Mouse (Mus musculus) right cerebral cortex, postnatal 14 days (tissue): ENCODE measurements around the gene AW551984.
A peak's percentile ranks its signal among the peaks of the same experiment; 100 is the strongest.

Source experiments
- DNase-seq: peaks from one replicate; pipeline ENCODE4 v3.0.0; 2022

AW551984 gene

DNA sequence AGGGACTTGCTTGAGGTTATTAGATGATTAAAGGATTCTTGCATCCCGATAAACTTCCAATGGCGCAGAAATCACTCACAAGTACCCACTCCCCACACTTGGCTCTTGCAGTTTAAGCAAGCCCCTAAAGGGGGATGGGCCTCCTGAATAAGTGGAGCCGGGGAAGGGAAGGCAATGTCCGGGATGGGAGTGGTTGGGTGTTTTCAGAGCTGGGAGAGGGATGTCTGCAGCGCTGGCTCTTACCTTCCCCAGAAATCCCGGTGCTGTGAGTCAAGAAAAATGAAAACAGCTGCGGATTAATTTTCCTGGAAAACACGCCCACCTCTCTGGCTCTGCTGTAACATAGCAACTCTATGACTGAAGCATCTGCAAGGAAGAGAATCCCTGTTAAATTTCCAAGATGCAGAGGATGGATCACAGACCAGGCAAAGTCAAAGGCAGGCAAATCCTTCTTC lies at the start of gene AW551984:
Gene AW551984 (minus strand): TSS at position 405 of the 455 bp plus-strand sequence.
- no peak for DNase-seq

DNA sequence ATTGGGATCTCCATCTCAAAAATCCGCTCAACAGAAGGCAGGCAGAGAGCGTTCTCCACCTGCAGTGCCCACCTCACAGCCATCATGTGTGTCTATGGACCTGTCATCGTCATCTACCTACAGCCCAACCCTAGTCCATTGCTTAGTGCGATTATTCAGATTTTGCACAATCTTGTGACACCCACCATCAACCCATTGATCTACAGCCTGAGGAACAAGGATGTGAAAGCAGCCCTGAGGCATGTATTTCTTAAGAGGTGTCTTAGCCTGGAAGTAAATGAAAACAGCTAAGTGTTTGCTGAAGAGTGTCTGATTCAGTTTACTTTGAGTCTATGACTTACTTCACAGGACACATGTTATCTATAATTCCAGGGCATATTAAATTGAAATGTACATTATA lies 43.2 kb upstream of the AW551984 start:
- no peak for DNase-seq

DNA sequence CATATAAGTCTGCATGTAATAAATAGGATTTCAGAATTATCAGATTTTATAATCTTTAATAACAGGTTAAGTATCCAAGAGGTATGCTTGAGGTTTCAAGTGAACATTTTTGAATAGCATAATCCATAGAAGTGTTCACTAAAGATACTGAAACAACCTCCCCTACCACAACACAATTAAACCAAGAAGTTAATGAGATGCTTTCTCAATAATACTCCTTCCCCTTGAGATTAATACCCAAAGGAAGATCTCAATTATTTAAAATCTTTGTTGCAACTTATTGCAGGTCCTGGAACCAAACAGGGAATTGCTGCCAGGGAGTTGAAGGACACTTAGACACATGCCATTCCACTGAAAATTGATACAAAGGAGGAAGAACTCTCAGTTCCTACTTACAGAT lies 40.6 kb upstream of the AW551984 start, which contains the start of gene Olfr961:
Gene Olfr961 (plus strand): TSS at position 301 of the 400 bp plus-strand sequence.
- no peak for DNase-seq

DNA sequence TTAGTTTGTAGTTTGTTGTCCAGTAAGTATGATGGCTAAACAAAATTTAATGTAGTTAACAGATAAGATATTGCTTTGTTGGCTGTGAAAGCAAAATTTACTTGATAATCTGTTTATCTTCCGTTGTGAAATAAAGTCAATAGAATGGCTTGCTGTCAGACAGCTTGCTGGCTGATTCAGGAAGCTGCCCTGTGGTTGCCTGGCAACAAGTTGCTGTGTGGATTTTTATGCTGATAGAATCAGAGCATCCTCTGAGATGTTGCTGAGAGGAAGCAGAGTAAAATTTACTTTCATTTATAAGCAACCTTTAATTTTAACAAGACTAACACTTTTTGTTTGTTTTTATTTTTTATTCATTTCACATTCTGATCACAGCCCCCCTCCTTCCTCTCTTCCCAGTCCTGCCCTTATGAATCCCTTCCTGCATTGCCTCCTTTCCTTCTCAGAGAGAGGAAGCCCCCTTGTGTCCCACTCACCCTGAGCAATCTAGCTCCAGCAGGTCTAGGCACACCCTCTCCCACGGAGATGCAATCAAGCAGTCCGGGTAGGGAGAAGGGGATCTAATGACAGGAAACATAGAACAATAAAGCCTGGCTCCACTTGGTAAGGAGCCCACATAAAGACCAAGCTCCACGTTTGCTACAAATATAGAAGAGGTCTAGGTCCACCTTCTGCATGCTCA lies 29.9 kb upstream of the AW551984 start:
- peak; percentile 13 for DNase-seq

DNA sequence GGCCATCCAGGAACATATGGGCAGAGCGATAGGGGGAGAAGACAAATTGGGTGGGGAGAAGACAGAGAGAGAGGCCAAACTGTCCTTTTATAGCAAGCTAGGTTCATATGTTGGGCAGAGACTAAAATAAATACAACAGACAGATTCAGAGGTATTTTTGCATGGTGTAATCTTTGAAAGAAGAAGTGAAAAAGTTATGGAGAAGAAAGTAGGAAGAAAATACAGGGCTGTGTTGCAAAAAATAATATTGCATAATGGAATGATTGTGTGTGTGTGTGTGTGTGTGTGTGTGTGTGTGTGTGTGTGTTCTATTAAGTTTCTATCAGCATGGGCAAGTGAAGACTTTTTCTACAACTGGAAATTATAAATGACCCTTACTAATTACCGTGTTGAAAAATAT lies 24.9 kb upstream of the AW551984 start:
- DNase-seq = no peak

DNA sequence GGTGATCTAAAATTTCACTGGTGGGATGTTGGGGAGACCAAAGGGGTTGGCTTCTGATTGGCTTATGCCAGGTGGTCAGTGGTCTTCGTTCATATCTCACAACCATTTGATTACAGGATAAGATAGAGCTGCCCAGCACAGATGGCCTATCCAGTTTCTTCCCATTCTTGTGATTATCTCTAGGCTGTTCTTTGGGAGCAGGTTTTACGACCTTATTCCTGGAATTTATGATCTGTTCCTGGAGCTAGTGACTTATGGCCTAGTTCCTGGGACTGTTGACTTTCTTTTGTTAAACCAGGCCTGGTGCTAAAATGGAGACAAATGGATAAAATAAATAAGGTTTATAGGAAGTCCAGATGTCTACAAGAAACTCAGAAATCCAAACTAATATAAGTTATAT lies 20.5 kb upstream of the AW551984 start:
- DNase-seq = no peak

DNA sequence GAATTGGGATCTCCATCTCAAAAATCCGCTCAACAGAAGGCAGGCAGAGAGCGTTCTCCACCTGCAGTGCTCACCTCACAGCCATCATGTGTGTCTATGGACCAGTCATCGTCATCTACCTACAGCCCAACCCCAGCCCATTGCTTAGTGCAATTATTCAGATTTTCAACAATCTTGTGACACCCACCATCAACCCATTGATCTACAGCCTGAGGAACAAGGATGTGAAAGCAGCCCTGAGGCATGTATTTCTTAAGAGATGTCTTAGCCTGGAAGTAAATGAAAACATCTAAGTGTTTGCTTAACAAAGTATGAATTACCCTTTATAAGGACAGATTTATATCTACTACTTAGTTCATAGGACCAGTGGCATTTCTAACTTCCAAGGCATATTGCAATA lies 19.6 kb upstream of the AW551984 start:
- no peak for DNase-seq

DNA sequence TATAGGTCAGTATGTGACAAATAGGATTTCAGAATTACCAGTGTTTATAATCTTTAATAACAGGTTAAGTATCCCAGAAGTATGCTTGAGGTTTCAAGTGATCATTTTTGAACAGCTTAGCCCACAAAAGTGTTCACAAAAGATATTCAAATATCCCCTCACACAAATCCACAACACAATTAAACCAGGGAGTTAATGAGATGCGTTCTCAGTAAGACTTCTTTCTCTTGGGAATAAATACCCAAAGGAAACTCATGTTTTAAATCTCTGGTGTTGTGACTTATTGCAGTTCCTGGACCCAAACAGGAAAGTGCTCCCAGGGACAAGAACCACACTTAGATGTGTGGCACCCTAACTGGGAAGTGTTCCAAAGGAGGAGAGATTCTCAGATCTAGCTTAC lies 16.9 kb upstream of the AW551984 start, which contains the start of gene Olfr960:
Gene Olfr960 (plus strand): TSS at position 301 of the 400 bp plus-strand sequence.
- no peak for DNase-seq

DNA sequence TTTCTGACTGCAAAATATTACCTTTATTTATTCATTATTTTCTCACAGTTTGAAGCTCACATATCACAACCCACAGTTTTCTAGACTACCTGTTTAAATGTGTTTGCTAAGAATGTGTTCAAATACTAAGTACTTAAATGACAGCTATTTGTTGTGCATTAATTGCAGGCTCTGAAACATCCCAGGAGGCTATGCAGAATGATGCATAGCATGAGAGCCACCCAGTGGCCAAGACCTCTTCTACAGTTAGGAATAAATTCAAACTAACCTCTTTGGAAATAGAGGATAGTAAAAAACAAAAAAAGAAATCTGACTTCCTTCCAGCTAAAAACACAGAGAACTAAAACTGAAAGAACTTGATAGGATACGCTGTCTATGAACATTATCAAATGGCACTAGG lies 7.8 kb upstream of the AW551984 start:
- peak; percentile 21 for DNase-seq

DNA sequence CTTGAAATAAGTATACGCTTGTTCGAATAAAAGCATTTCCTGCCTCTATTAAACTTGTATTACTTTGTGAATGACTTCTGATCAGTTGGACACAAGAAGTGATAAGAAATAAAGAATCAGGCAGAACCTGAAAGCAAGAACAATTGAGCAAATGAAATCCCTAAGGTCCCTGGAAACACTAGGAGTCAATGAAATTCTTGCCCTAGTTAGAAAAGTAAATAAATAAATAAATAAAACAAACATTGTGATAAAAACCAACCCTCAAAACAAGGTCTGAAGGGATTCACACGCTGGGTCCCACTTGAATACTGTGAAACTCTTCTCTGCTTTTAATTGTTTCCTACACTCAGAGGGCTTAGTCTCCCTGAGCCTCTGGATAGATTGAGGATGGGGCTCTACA lies 6.2 kb upstream of the AW551984 start, which contains the start of gene Olfr148:
Gene Olfr148 (plus strand): TSS at position 301 of the 400 bp plus-strand sequence.
- no peak for DNase-seq

DNA sequence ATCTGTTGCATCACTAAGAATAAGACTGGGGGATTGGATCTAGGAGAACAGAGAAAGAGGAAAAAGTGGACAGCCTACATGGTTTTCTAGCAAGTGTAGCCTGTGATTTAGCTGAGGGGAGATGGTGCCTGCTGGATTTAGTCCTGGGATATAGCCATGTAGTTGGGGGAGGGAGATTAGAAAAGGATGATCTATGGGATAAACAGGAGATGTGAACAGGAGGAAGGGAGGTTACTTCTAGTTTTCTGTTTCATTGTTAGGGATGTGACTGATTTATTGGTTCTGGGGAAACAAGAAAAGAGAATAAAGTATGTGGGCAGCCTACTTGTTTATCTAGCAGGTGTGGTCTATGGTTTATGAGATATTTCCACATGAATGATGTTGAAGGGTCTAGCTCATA lies 4.3 kb upstream of the AW551984 start:
- no peak for DNase-seq

DNA sequence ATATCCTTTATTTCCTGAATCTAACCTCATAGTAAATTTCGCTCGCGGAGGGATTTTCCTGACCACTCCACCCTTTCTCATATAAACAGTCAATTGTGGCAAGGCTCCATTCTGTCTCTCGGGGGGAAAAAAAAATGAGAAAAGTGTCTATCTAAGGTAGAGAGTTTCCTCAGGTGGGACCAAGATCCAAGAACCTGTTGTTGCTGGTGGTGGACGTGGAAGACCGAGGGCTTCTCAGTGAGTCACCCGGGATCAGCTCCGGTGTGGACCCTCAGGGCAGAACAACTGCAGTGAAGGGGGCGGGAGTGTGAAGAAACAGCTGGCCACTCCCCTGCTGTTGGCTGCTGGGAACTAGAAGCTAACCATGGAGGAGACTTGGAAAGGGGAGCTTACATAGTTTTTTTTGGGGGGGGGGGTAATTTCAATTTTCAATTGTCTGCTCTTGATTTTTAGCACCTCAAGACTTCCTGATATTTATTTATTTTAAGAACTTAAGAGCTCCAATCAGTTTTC lies 814 bp downstream of the AW551984 start:
- no peak for DNase-seq

DNA sequence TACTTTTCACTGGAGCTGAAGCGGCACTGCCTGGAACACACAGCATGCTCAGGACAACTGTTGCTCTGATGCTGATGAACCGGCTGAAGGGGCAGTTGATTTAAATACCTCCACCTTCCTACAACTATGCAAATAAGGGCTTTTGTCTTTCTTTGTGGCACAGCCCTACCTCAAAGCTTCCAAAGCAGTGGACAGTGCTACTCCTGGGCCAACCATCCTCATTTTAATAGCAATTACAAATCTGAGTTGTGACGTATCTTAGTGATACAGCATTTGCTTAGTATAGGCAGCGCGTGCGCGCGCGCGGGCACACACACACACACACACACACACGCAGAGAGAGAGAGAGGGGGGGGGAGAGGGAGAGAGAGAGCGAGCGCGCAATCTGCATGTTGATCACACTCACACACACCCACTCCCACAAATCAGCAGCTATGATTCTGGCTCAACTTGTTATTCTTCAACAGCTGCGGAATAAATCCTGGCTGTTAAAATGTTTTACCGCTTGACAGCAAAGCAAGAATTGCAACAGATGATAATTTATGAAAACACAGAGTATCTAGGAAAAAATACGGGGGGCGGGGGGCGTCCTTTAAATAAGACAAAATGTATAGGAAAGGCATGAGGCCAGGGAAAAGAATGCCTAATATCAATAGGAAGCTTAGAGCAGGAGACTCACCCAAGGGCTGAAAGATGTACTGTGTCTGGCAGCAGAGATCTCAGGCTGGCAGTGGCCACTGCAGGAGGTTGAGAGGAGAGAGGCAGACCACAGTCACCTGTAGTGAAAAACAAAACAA lies 1.5 kb downstream of the AW551984 start:
- peak; percentile 42 for DNase-seq

DNA sequence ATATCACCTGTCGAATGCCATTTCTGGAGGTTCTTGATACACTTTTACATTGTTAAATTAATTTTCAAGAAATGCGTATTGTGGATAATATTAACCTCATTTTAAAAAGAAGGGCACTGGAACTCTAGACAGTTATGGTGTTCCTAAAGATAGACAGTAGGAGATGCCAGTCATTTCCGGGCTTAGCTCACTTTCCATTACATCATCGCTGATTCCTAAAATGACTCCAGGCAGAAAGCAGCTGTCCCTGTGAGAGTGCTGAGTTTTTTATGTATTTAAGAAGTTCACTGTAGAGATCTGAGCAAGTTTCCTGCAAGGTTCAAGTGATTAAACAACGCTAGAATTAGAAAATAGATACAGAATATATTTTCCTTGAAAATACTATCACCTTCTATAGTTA lies 27.2 kb downstream of the AW551984 start:
- DNase-seq = no peak

DNA sequence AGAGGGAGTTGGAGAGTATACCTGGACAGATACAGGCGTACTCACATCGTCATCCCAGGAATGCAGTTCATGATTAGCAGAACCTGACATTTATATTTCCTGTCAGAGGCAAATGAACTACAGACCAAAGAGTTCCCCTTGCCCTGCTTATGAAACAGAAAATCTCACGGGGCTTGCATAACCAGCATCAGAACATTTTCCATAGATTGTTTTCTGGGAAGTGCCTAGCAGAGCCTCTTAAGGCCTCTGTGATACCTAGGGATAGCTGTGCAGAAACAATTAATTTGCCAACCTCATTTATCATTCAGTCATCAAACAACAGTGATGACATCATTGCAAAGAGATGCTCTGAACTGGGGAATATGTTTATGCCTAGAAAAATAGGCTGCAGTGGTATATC lies 28.7 kb downstream of the AW551984 start, which contains the start of gene Olfr959:
Gene Olfr959 (minus strand): TSS at position 101 of the 400 bp plus-strand sequence.
- DNase-seq = no peak

DNA sequence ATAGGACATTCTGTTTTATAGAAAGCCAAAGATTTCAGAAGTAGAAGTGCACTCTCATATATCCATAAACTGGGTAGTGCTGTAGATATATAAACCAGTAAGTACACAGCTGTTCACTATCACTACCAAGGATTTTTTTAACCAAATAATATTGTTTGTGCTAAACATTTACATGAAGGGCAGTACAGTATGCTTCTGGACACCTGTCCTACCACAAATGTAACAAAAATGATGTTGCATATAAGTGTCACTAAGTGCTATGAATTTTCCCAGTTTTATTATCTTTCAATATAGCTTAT lies 45.9 kb downstream of the AW551984 start:
- DNase-seq = no peak

DNA sequence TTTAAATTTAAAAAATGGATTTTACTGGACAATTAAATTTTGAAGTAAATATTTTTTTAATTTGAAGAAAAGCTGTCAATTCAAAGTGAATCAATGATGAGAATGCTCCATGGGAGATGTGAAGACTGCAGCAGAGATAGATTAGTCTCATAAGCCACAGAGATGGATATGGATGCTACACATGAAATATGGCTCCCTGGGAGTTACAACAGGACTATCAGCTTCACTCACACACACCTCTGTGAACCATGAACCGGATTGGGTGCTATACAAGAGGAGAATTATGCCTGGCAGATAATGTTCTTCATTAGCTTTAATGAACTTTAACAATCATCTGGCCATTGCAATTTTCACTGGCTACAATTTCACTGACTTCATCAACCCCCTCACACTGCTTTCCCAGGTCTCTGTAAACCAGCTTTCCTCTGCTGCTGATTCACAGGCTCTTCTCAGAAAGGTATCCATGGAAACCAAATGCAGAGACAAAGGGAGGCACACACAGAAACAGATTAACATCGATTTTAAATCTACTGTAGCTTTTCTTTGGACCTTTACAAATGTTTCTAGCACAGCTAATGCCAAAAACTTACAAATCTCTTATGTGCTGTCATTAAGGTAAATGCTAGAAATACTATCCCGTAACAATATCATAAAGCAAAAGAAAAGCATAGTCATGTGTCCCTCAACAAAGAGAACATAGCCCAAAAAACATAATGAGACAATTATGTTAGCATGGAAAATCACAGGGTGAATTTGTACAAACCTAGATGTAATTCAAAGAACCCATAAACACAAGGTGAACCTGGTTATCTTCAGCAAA lies 46.5 kb downstream of the AW551984 start:
- DNase-seq = no peak

DNA sequence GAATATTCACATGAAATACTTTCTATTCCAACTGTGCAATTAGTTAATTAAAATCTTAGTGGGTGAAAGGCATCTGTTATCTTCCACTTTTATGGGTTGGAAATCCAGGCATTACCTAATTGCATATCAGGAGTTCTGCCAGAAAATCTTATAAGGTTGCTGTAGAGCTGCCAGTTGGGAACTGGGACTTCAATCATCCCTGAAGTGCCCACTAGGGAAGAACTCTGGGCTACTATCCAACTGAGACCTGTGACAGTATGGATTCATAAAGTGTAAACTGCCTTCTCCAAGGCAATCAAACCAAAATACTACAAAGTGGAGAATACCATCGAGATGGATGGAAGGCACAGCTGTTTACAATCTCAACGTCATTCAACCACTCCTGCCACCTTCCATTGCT lies 50.3 kb downstream of the AW551984 start, which contains the start of gene Olfr958:
Gene Olfr958 (minus strand): TSS at position 109 of the 400 bp plus-strand sequence.
- DNase-seq = no peak

DNA sequence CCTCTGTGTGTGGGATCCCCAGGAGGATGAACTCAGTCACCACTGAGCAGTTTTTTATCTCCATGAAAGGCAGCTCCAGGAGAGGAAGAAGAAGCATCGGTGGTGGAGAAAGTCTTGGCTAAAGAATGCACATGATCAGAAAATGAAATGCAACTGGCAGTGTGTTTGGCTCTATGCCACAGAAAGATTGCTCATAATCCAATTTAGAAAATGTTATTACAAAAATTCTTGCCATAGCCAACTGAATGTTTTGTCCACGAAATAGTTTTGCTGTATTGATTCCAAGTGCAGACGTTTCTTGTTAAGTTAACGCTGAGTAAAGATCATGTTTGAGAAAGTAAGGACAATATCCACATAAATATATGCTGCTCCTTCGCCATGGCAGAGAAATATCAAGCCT lies 53.4 kb downstream of the AW551984 start:
- no peak for DNase-seq
